18 mouse cellular contexts compared by ENCODE assay signal in the genomic region with DNA sequence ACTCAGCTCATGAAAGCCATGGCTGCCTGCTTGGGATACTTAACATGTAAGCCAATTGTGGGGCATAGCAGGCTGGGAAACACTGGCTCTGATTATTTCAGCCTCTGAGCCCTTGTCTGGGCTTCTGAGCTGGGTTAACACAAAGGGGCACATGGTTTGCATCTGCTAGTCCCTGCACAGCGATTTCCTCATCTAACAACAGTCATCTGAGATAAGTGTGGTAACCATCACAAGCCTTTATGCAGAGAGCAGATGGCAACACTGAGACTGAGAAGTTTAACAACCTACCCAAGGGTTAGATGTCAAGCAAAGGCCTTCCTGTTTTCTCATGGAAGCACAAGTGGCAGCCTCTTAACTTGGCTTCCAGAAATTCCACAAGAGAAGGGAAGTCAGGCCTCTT. TPM values are rescaled to one million over a fixed set of nuclear protein-coding genes. Genes with fewer than 3 reads are reported as not detected.
A peak's percentile ranks its signal among the peaks of the same experiment; 100 is the strongest.
DNase-seq lines count a peak whose midpoint lies in the region; ATAC-seq and TF ChIP-seq lines count a peak whose summit lies in the region.
"Had no signal": no experiment of that assay in that cellular context is flagged by ENCODE, and none has a peak within 500 bp of the region (broad histone marks: within the 10 kb centered on the region; RNA-seq: fewer than 3 reads in every experiment).

No protein-coding gene starts in this region.

- no peak overlapping the region for H3K4me2 ChIP-seq in midbrain, embryonic 11.5 days
- no peak overlapping the region for H3K4me2 ChIP-seq in midbrain, postnatal 0 days (ENCODE audit: low read depth, low read length, poor library complexity, severe bottlenecking)
- H3K4me2 ChIP-seq: embryonic facial prominence, embryonic 12.5 days; neural tube, embryonic 13.5 days had no signal

- TF ChIP-seq EP300 in heart, adult 2 months (IDR thresholded peaks at IDR 0.05; ENCODE audit: insufficient read depth, low read depth, low read length) = no peak

- no peak for ATAC-seq in midbrain, embryonic 11.5 days (ENCODE audit: low FRiP score)
- ATAC-seq in midbrain, postnatal 0 days (ENCODE audit: low FRiP score) = no peak
- ATAC-seq in megakaryocyte progenitor cell, adult 5-6 weeks (replicated peaks; ENCODE audit: poor library complexity) = peak; percentile 59
- ATAC-seq: hindbrain, embryonic 16.5 days had no signal

- no peaks in the 10 kb centered on the region; the same call in 1 of the 2 replicates for H3K27me3 ChIP-seq in heart, adult 2 months (ENCODE audit: control insufficient read depth, insufficient read depth, low read length)
- H3K27me3 ChIP-seq in midbrain, embryonic 11.5 days (ENCODE audit: control insufficient read depth, insufficient read depth, low read length) = no peaks in the 10 kb centered on the region
- H3K27me3 ChIP-seq in midbrain, postnatal 0 days (ENCODE audit: insufficient read depth, low read length) = no peaks in the 10 kb centered on the region
- H3K27me3 ChIP-seq: embryonic facial prominence, embryonic 12.5 days; neural tube, embryonic 13.5 days had no signal

- no peaks in the 10 kb centered on the region for H3K79me2 ChIP-seq in heart, adult 2 months (replicated peaks; ENCODE audit: control insufficient read depth, insufficient read depth, low read length)

- H3K4me3 ChIP-seq in heart, adult 2 months = no peak overlapping the region
- H3K4me3 ChIP-seq in midbrain, embryonic 11.5 days (ENCODE audit: low read depth, low read length) = no peak overlapping the region
- H3K4me3 ChIP-seq in midbrain, postnatal 0 days (ENCODE audit: low read depth, low read length) = no peak overlapping the region
- H3K4me3 ChIP-seq: embryonic facial prominence, embryonic 12.5 days; forebrain, embryonic 10.5 days; neural tube, embryonic 13.5 days had no signal

- no peak overlapping the region for H3K9ac ChIP-seq in heart, adult 2 months (ENCODE audit: low read depth, low read length)
- H3K9ac ChIP-seq in midbrain, embryonic 11.5 days (ENCODE audit: low read length) = no peak overlapping the region
- no peak overlapping the region for H3K9ac ChIP-seq in midbrain, postnatal 0 days (replicated peaks; ENCODE audit: low read length, poor library complexity, severe bottlenecking)
- H3K9ac ChIP-seq: embryonic facial prominence, embryonic 12.5 days; neural tube, embryonic 13.5 days had no signal

- intact Hi-C loops in heart, adult 2 months (cut with DNase I) = no loop called here
- intact Hi-C loops in heart, postnatal 25 days (cut with DNase I) = no loop called here

- no peak for TF ChIP-seq POLR2A in heart, adult 2 months (IDR thresholded peaks at IDR 0.05; ENCODE audit: insufficient read depth, low read depth, low read length)

- H3K9me3 ChIP-seq in midbrain, embryonic 11.5 days (ENCODE audit: control insufficient read depth, low read length) = no peaks in the 10 kb centered on the region
- H3K9me3 ChIP-seq in midbrain, postnatal 0 days (ENCODE audit: low read length) = no peaks in the 10 kb centered on the region
- H3K9me3 ChIP-seq: embryonic facial prominence, embryonic 12.5 days; forebrain, embryonic 10.5 days; neural tube, embryonic 13.5 days had no signal

- H3K27ac ChIP-seq in heart, adult 2 months = peak overlapping the region; percentile 28
- H3K27ac ChIP-seq in midbrain, embryonic 11.5 days (ENCODE audit: low read depth, low read length) = no peak overlapping the region
- no peak overlapping the region for H3K27ac ChIP-seq in midbrain, postnatal 0 days (ENCODE audit: low read depth, low read length)
- H3K27ac ChIP-seq: embryonic facial prominence, embryonic 12.5 days; forebrain, embryonic 10.5 days; macrophage; neural tube, embryonic 13.5 days had no signal

- peaks cover 4% of the 10 kb centered on the region for H3K36me3 ChIP-seq in heart, adult 2 months (ENCODE audit: control insufficient read depth, insufficient read depth, low read length)
- no peaks in the 10 kb centered on the region for H3K36me3 ChIP-seq in midbrain, embryonic 11.5 days (ENCODE audit: control insufficient read depth, insufficient read depth, low read length)
- no peaks in the 10 kb centered on the region for H3K36me3 ChIP-seq in midbrain, postnatal 0 days (ENCODE audit: insufficient read depth, low read length)
- H3K36me3 ChIP-seq: embryonic facial prominence, embryonic 12.5 days; forebrain, embryonic 10.5 days; neural tube, embryonic 13.5 days had no signal

- WGBS in heart, adult 2 months = 24% methylated on average over 1 of the region's 1 CpGs
- WGBS in midbrain, embryonic 11.5 days = 67% methylated on average over 1 of the region's 1 CpGs
- 86% methylated on average over 1 of the region's 1 CpGs for WGBS in midbrain, postnatal 0 days

- peaks cover 12% of the 10 kb centered on the region for H3K4me1 ChIP-seq in heart, adult 2 months (ENCODE audit: control insufficient read depth, insufficient read depth, low read length)
- no peaks in the 10 kb centered on the region for H3K4me1 ChIP-seq in midbrain, embryonic 11.5 days (ENCODE audit: control insufficient read depth, insufficient read depth, low read length)
- H3K4me1 ChIP-seq in midbrain, postnatal 0 days (ENCODE audit: insufficient read depth, low read length) = no peaks in the 10 kb centered on the region

- no peak for DNase-seq in heart, adult 2 months
- no peak for DNase-seq in heart, postnatal 25 days (ENCODE audit: low spot score)
- DNase-seq in midbrain, embryonic 11.5 days (ENCODE audit: low spot score, missing footprints) = peak; percentile 37
- DNase-seq in midbrain, postnatal 0 days (ENCODE audit: low spot score) = no peak
- peak; percentile 6 for DNase-seq in embryo, embryonic 9.5 days (ENCODE audit: extremely low spot score)
- DNase-seq in urinary bladder, adult 2 months (ENCODE audit: low spot score) = no peak
- no peak for DNase-seq in kidney, postnatal 14 days
- DNase-seq: adrenal gland, adult 2 months; cerebellum, adult 9-10 months; kidney, adult 8-10 months; lung, adult 18-20 months; right cerebral cortex, postnatal 4 days had no signal

- no peak for TF ChIP-seq CTCF in heart, adult 2 months (IDR thresholded peaks at IDR 0.05)
- TF ChIP-seq CTCF in midbrain, postnatal 0 days (IDR thresholded peaks at IDR 0.05) = no peak

RNA-seq across cellular contexts. Expression of a gene that starts 25.3 kb away (rescaled TPM):
- total RNA-seq in heart, adult 2 months (2021) = 10 to 100 TPM in 1 of 2 experiments, 1 to 10 TPM in 1; 8.4 to 10.8 TPM
- polyA plus RNA-seq in heart, adult 2 months (2012; rRNA removed) = 9.1 and 10.4 TPM in 2 replicates
- total RNA-seq in heart, postnatal 25 days (2021) = 10 to 100 TPM in 1 of 2 experiments, 1 to 10 TPM in 1; 9.9 to 11.6 TPM
- 3.0 and 3.4 TPM in 2 replicates for polyA plus RNA-seq in midbrain, embryonic 11.5 days (2014; fragmentation: Nextera tagmentation; extraction: Ambion mirVana)
- total RNA-seq in midbrain, postnatal 0 days (2014; rRNA removed) = 5.4 and 6.2 TPM in 2 replicates
- polyA plus RNA-seq in midbrain, postnatal 0 days (2015; fragmentation: Nextera tagmentation; extraction: Ambion mirVana) = 2.9 and 3.4 TPM in 2 replicates
- total RNA-seq in megakaryocyte progenitor cell, adult 5-6 weeks (2015) = 182 and 183 TPM in 2 replicates
- total RNA-seq in megakaryocyte progenitor cell, adult 5-6 weeks (2017) = 128 and 134 TPM in 2 replicates
- 26.9 and 32.5 TPM in 2 replicates for polyA plus RNA-seq in urinary bladder, adult 2 months (2012; rRNA removed)

Comparison
In these comparisons a context has a peak if more than half of its experiments do, and no peak if none do; other contexts are left out.
1. DNase-seq: peak in midbrain, embryonic 11.5 days (single experiment) and embryo, embryonic 9.5 days (single experiment); none in heart, adult 2 months (0 of 2), heart, postnatal 25 days (single experiment), midbrain, postnatal 0 days (single experiment), urinary bladder, adult 2 months (single experiment) and kidney, postnatal 14 days (single experiment).
2. RNA of a gene that starts 25.3 kb away (total RNA-seq): 128 to 183 TPM in megakaryocyte progenitor cell, adult 5-6 weeks; 9.9 to 11.6 TPM in heart, postnatal 25 days, 8.4 to 10.8 TPM in heart, adult 2 months and 5.4 to 6.2 TPM in midbrain, postnatal 0 days; every median in the first group is over 10 times any median in the second.